Mouse (Mus musculus): ENCODE measurements around the gene Dbt. TPM values are rescaled to one million over a fixed set of nuclear protein-coding genes. Genes with fewer than 3 reads are reported as not detected.

Gene Dbt
- 7.8 and 9.9 TPM in 2 replicates for polyA plus RNA-seq (2021; fragmentation: Nextera tagmentation)
- long read RNA-seq, experiment 1, transcript Dbt-201 (11 exons, 3,301 nt) = major isoform, 16 of 28 reads
- long read RNA-seq, experiment 1, partial matches to known transcripts = 7 of 28 reads
- long read RNA-seq, experiment 1, other reads (novel, unspliced or antisense) = 5 of 28 reads
- long read RNA-seq, experiment 2, transcript Dbt-201 (11 exons, 3,301 nt) = major isoform, 67 of 87 reads
- long read RNA-seq, experiment 2, partial matches to known transcripts = 3 of 87 reads
- long read RNA-seq, experiment 2, other reads (novel, unspliced or antisense) = 17 of 87 reads

DNA sequence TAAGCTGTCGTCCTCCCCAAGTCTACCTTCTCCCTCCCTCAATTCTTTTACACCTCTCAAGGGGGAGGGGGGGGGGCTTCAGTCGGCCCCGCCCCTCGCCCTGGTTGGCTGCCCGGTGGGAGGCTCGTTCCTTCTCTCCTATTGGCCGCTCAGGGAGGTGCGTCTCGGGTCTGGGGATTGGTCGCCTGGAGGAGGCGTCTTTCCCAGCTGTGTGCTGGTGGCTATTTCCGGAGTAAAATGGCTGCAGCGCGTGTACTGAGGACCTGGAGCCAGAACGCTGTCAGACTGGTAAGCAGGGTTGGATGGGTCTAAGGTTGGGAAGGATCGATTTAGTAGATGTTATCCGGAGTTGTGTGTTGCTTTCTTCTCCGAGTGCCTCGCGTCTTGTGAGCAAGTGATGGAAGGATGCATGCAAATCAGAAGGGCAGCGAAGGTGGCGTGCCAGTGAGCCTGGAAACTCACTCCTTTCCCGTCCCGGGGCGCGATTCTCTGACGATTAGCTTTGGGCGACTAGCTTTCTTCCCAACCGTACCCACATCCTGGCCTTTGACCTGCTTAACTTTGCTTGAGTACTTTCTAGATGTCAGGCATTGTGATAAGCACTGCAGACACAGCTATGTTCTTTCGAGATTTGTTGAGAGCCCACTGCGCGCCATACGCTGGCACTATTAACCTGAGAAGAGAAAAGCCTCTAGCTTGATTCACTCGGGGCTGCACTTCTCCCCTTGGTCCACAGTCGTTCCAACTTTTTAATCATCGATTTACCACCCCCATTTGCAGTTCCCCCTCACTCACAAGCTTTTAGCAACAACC, at the start of gene Dbt:
TSS of gene Dbt (plus strand) at position 167 of the 813 bp plus-strand sequence.

DNA sequence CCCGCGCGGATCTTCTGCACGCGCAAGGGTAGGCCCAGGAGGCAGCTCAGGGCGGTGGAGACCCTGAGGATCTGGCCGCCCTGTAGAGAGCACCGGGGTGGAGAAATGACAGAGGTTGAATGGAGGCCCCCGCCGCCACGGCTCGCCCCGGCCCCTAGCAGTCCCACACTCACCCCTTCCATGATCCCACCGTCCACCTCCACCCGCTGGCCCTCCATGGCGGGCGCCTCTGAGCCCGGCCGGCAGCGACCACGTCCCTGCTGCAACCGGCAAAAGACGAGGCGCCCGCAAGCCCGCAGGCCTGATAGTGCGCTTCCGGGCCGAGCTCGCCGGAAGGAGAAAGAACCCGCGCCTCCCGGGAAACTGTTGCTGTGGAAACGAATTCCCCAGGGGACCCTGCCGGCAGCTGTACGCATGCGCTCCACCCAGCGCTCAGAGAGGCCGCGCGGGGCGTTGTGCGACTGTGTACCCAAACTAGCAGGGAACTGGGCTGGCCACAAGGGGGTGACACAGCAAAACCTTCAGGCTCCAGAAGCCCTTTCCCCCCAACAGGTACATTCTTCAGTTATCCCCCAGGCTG, 5.0 kb upstream of the Dbt start, which contains the start of gene Rtca:
TSS of gene Rtca (minus strand) at position 437 of the 580 bp plus-strand sequence.

DNA sequence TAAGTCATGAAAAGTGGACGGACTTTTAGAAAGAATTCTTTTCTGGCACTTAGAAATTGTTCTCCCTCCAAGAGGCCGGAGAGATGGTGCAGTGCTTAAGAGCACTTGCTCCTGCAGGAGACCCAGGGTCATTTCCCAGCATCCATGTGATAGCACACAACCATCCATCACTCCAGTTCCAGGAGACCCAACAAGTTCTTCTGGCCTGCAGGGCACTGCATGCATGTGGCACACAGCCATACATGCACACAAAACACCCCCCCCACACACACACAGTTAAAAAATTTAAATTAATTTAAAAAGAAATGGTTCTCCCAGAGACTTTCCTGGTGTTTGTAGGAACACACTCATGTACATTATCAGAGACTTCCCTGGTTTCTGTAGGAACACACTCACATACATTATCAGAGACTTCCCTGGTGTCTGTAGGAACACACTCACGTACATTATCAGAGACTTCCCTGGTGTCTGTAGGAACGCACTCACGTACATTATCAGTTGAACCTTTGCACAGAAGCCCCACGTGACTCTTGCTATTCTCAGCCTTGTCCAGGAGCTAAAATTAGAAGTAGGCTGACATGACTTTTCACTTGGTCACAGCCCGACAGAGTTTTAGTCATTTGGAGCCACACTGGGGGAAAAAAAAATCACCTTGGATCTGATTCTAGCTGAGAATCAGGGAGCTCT, 49.7 kb downstream of the Dbt start, which contains the start of gene Lrrc39:
TSS of gene Lrrc39 (plus strand) at position 566 of the 687 bp plus-strand sequence.

DNA sequence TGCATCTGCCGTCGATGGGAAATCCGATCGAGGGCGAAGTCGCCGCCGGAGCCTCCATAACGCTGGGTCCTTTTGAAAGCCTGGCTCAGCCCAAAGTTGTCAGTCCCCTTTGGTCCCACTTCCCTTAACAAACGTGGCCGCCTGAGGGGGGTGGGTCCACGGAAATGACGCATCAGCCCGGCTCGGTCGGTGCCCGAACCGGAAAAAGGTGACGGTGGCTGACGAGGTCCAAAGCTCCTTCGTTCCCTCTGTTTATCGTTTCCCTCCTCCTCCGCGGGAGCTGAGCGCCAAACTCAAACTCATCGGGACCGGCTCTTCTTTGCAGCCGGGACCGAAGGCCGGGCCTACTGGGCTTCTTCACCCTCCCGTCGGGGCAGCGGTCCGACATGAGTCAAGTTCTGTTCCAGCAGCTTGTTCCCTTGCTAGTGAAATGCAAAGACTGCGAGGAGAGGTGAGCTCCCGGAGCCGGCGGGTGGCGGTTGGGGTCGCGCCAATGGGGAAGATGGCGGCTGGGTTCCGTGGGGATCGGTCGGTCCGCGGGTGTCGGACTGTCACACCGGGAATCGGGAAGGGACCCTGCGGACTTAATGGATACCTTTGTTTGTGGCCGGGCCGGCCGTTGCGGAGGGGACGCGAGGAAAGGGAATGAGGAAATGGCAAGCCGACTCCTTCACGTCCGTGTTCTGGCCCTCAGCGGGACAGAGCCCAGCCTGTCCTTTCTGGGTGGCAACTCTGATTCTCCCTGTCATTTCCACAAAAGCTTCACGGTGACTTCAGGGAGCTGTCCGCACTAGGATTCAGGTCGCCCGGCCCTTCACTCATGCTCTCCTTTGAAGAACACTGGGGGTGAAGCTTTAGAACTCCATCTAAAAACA, 82.1 kb downstream of the Dbt start, which contains the start of gene Sass6:
TSS of gene Sass6 (plus strand) at position 255 of the 875 bp plus-strand sequence.

Other genes starting within 250 kb of the Dbt start
- 1.4 and 1.8 TPM in 2 replicates for gene Cdc14a, start 89.0 kb upstream of the Dbt start, polyA plus RNA-seq (2021; fragmentation: Nextera tagmentation)
- gene Rtca, start 4.9 kb upstream of the Dbt start, polyA plus RNA-seq (2021; fragmentation: Nextera tagmentation) = 68.8 and 74.8 TPM in 2 replicates
- gene Lrrc39, start 49.9 kb downstream of the Dbt start, polyA plus RNA-seq (2021; fragmentation: Nextera tagmentation) = 0.14 TPM in 1 of 2 replicates, not detected in the other
- gene Sass6, start 81.9 kb downstream of the Dbt start, polyA plus RNA-seq (2021; fragmentation: Nextera tagmentation) = 1.5 and 1.6 TPM in 2 replicates
- gene Trmt13, start 101.5 kb downstream of the Dbt start, polyA plus RNA-seq (2021; fragmentation: Nextera tagmentation) = 3.4 and 5.2 TPM in 2 replicates
- 55.7 and 57.5 TPM in 2 replicates for gene Mfsd14a, start 149.6 kb downstream of the Dbt start, polyA plus RNA-seq (2021; fragmentation: Nextera tagmentation)
- gene Gm43191, start 168.2 kb downstream of the Dbt start, polyA plus RNA-seq (2021; fragmentation: Nextera tagmentation) = not detected in 2 replicates
- gene Slc35a3, start 199.8 kb downstream of the Dbt start, polyA plus RNA-seq (2021; fragmentation: Nextera tagmentation) = 8.8 and 9.6 TPM in 2 replicates

All from layer of hippocampus, adult 6 months (tissue).